Mouse (Mus musculus): ENCODE data around the gene Tmem143. TPM values are rescaled to one million over a fixed set of nuclear protein-coding genes. Genes with fewer than 3 reads are reported as not detected.
"Not testable (repeated sequence)": the region's sequence is repeated elsewhere in the genome, so short reads cannot be mapped to it uniquely, and the experiment has no call there.

The Tmem143 gene
- polyA plus RNA-seq, 1 experiment from 2014 or later, result 3.6 TPM

GRCm38 (mm10) chr7:45869107-45869670 lies 27.6 kb upstream of the Tmem143 start:
- H3K9ac ChIP-seq, result no peak overlapping the region
- no peak for ATAC-seq (ENCODE audit: insufficient read depth)

GRCm38 (mm10) chr7:45869787-45870186 lies 27.0 kb upstream of the Tmem143 start:
- ATAC-seq (ENCODE audit: insufficient read depth), result no peak

More at GRCm38 (mm10) chr7:45869107-45869670, 27.6 kb upstream of the Tmem143 start:
- Histone ChIP-seq H3K27ac (replicated peaks) (no peak overlapping the region), H3K9me3 (replicated peaks) (no peaks in the 10 kb centered on the region), H3K4me3 (replicated peaks) (no peak overlapping the region), H3K4me2 (no peak overlapping the region), H3K27me3 (peaks cover 77% of the 10 kb centered on the region), H3K4me1 (replicated peaks) (peaks cover 33% of the 10 kb centered on the region), H3K36me3 (replicated peaks) (peaks cover 2% of the 10 kb centered on the region; the same call in 1 of the 2 replicates)
- WGBS (ENCODE audit: insufficient replicate concordance), result 25% methylated on average over 8 of the region's 8 CpGs

GRCm38 (mm10) chr7:45870282-45871058 lies 26.3 kb upstream of the Tmem143 start:
- H3K9me3 ChIP-seq (replicated peaks), result no peaks in the 10 kb centered on the region
- H3K4me1 ChIP-seq (replicated peaks), result peaks cover 44% of the 10 kb centered on the region
- peaks cover 70% of the 10 kb centered on the region for H3K27me3 ChIP-seq
- no peak overlapping the region for H3K4me3 ChIP-seq (replicated peaks)
- ATAC-seq (ENCODE audit: insufficient read depth), result no peak
- H3K27ac ChIP-seq (replicated peaks), result no peak overlapping the region
- peaks cover 14% of the 10 kb centered on the region for H3K36me3 ChIP-seq (replicated peaks)
- H3K9ac ChIP-seq, result no peak overlapping the region
- 3% methylated on average over 30 of the region's 30 CpGs for WGBS (ENCODE audit: insufficient replicate concordance)
- no peak overlapping the region; the same call in 1 of the 2 replicates for H3K4me2 ChIP-seq

More at GRCm38 (mm10) chr7:45869787-45870186, 27.0 kb upstream of the Tmem143 start:
- no peak overlapping the region for H3K27ac ChIP-seq (replicated peaks)
- WGBS (ENCODE audit: insufficient replicate concordance), result 9% methylated on average over 14 of the region's 14 CpGs
- peaks cover 8% of the 10 kb centered on the region for H3K36me3 ChIP-seq (replicated peaks)
- no peaks in the 10 kb centered on the region for H3K9me3 ChIP-seq (replicated peaks)
- no peak overlapping the region for H3K4me2 ChIP-seq
- peaks cover 77% of the 10 kb centered on the region for H3K27me3 ChIP-seq
- no peak overlapping the region for H3K4me3 ChIP-seq (replicated peaks)
- H3K4me1 ChIP-seq (replicated peaks), result peaks cover 39% of the 10 kb centered on the region
- no peak overlapping the region for H3K9ac ChIP-seq

- peaks cover 35% of the 10 kb centered on the region for H3K4me1 ChIP-seq (replicated peaks)
- peaks cover 35% of the 10 kb centered on the region for H3K36me3 ChIP-seq (replicated peaks)
- WGBS (ENCODE audit: insufficient replicate concordance), result under 1% methylated on average over 18 of the region's 18 CpGs
- H3K9ac ChIP-seq, result peak within 1 kb of the TSS; percentile 97
- no peaks in the 10 kb centered on the region for H3K9me3 ChIP-seq (replicated peaks)
- peaks cover 49% of the 10 kb centered on the region for H3K27me3 ChIP-seq
- H3K4me3 ChIP-seq (replicated peaks), result peak within 1 kb of the TSS; percentile 92
- H3K27ac ChIP-seq (replicated peaks), result peak within 1 kb of the TSS; percentile 91
- peak; percentile 78 for ATAC-seq (ENCODE audit: insufficient read depth)
- H3K4me2 ChIP-seq, result peak within 1 kb of the TSS; percentile 97
These were observed 24.1 kb upstream of the Tmem143 start, which contains the start of gene Kdelr1 for GRCm38 (mm10) chr7:45872624-45873023. TSS of gene Kdelr1 (plus strand) at chr7:45872772.

- Histone ChIP-seq H3K9ac (peak overlapping the region; percentile 97), H3K4me3 (replicated peaks) (peak overlapping the region; percentile 92), H3K9me3 (replicated peaks) (no peaks in the 10 kb centered on the region), H3K36me3 (replicated peaks) (peaks cover 40% of the 10 kb centered on the region), H3K27ac (replicated peaks) (peak overlapping the region; percentile 91), H3K27me3 (peaks cover 42% of the 10 kb centered on the region), H3K4me1 (replicated peaks) (peaks cover 35% of the 10 kb centered on the region), H3K4me2 (peak overlapping the region; percentile 97)
- ATAC-seq (ENCODE audit: insufficient read depth), result peak; percentile 64
- 2% methylated on average over 28 of the region's 28 CpGs for WGBS (ENCODE audit: insufficient replicate concordance)
These were observed 23.4 kb upstream of the Tmem143 start for GRCm38 (mm10) chr7:45873061-45873947.

- Histone ChIP-seq H3K4me2 (no peak overlapping the region), H3K36me3 (replicated peaks) (peaks cover 73% of the 10 kb centered on the region), H3K27me3 (peaks cover 6% of the 10 kb centered on the region), H3K4me3 (replicated peaks) (no peak overlapping the region), H3K9me3 (replicated peaks) (no peaks in the 10 kb centered on the region), H3K27ac (replicated peaks) (no peak overlapping the region), H3K9ac (no peak overlapping the region), H3K4me1 (replicated peaks) (peaks cover 29% of the 10 kb centered on the region)
- WGBS (ENCODE audit: insufficient replicate concordance), result 80% methylated on average over 7 of the region's 7 CpGs
- ATAC-seq (ENCODE audit: insufficient read depth), result no peak
These were observed 19.8 kb upstream of the Tmem143 start for GRCm38 (mm10) chr7:45876895-45877294.

GRCm38 (mm10) chr7:45878278-45878677 lies 18.5 kb upstream of the Tmem143 start, which contains the start of gene Grin2d:
TSS of gene Grin2d (minus strand) at chr7:45878378.
- not testable (repeated sequence) for H3K27ac ChIP-seq (replicated peaks); ATAC-seq (ENCODE audit: insufficient read depth); H3K4me2 ChIP-seq; H3K9me3 ChIP-seq (replicated peaks); H3K9ac ChIP-seq; H3K4me3 ChIP-seq (replicated peaks); H3K27me3 ChIP-seq
- H3K36me3 ChIP-seq (replicated peaks), result peaks cover 87% of the 10 kb centered on the region
- 72% methylated on average over 1 of the region's 1 CpGs for WGBS (ENCODE audit: insufficient replicate concordance)
- H3K4me1 ChIP-seq (replicated peaks), result peaks cover 22% of the 10 kb centered on the region

- 79% methylated on average over 4 of the region's 4 CpGs for WGBS (ENCODE audit: insufficient replicate concordance)
- H3K36me3 ChIP-seq (replicated peaks), result peaks cover 94% of the 10 kb centered on the region
- no peak overlapping the region for H3K27ac ChIP-seq (replicated peaks)
- no peak overlapping the region for H3K4me2 ChIP-seq
- H3K9ac ChIP-seq, result no peak overlapping the region
- peaks cover 3% of the 10 kb centered on the region; the same call in 1 of the 2 replicates for H3K4me1 ChIP-seq (replicated peaks)
- no peaks in the 10 kb centered on the region for H3K27me3 ChIP-seq
- no peak overlapping the region for H3K4me3 ChIP-seq (replicated peaks)
- no peaks in the 10 kb centered on the region for H3K9me3 ChIP-seq (replicated peaks)
- ATAC-seq (ENCODE audit: insufficient read depth), result no peak
These were observed 16.2 kb upstream of the Tmem143 start for GRCm38 (mm10) chr7:45880531-45880930.

GRCm38 (mm10) chr7:45881011-45881410 lies 15.7 kb upstream of the Tmem143 start:
- Histone ChIP-seq H3K4me3 (replicated peaks) (no peak overlapping the region), H3K27me3 (no peaks in the 10 kb centered on the region), H3K9me3 (replicated peaks) (no peaks in the 10 kb centered on the region), H3K36me3 (replicated peaks) (peaks cover 94% of the 10 kb centered on the region), H3K9ac (no peak overlapping the region), H3K27ac (replicated peaks) (no peak overlapping the region), H3K4me1 (replicated peaks) (no peaks in the 10 kb centered on the region), H3K4me2 (no peak overlapping the region)
- ATAC-seq (ENCODE audit: insufficient read depth), result no peak
- 55% methylated on average over 2 of the region's 2 CpGs for WGBS (ENCODE audit: insufficient replicate concordance)

- Histone ChIP-seq H3K4me2 (no peak overlapping the region), H3K4me3 (replicated peaks) (no peak overlapping the region), H3K36me3 (replicated peaks) (peaks cover 39% of the 10 kb centered on the region), H3K4me1 (replicated peaks) (peaks cover 3% of the 10 kb centered on the region; the same call in 1 of the 2 replicates), H3K9me3 (replicated peaks) (no peaks in the 10 kb centered on the region), H3K27ac (replicated peaks) (no peak overlapping the region), H3K27me3 (no peaks in the 10 kb centered on the region; the same call in 1 of the 2 replicates), H3K9ac (no peak overlapping the region)
- ATAC-seq (ENCODE audit: insufficient read depth), result no peak
- WGBS (ENCODE audit: insufficient replicate concordance), result 17% methylated on average over 3 of the region's 3 CpGs
These were observed 9.5 kb upstream of the Tmem143 start for GRCm38 (mm10) chr7:45887246-45887645.
